Mouse (Mus musculus): ENCODE measurements around the gene Slc25a44.
"Not testable (repeated sequence)": the region's sequence is repeated elsewhere in the genome, so short reads cannot be mapped to it uniquely, and the experiment has no call there.

DNA sequence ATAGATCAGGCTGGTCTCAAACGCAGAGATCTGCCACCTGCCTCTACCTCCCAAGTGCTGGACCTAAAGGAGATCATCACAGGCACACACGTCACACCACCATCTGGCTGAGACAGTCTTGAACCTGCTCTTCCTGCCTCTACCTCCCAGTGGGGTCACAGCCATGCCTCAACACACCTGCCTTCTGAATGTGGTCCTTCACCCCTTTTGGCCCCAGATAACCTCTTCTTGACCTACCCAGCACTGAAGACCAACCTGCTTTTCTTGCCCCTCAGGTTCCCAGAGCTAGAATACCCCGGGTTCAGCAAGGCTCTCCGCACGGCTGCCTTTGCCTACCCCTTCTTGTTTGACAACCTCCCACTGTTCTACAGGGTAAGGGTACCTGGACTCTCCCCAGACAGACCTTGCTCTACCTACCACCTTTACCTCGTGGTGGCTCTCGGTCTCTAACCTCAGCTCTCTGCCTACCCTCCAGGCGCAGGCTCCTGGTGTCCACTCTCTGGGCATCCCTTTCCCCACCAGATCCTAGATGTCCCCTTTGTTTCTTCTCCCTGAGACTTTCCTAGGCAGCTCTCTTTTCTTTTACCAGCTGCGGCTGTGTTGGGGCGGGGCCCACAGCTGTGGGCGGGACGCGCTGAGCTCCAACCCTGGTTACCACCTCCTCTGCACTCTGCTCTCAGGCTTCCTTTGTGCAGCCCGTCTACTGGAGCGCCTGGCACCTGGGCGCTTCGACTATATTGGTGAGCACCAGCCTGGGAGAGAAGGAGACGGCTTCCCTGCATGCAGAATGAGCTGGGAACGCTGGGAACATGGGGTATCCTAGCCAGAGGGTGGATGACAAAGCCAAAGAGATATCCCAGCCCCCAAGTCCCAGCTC, 49.0 kb downstream of the Slc25a44 start:
- TF ChIP-seq CTCF (IDR thresholded peaks at IDR 0.05; ENCODE audit: low read depth); EP300 (optimal IDR thresholded peaks at IDR 0.05): not testable (repeated sequence)

Measured in stomach, postnatal 0 days (tissue).